Comparison of ENCODE assay signal across 8 mouse cellular contexts in genomic region chr6:108663241-108664194, GRCm38 (mm10). TPM values are rescaled to one million over a fixed set of nuclear protein-coding genes. Genes with fewer than 3 reads are reported as not detected.
DNase-seq lines count a peak whose midpoint lies in the region; ATAC-seq and TF ChIP-seq lines count a peak whose summit lies in the region.

No protein-coding gene starts in this region.

- peaks cover 15% of the 10 kb centered on the region for H3K4me1 ChIP-seq in kidney, postnatal 0 days (replicated peaks; ENCODE audit: insufficient read depth, low read length)
- H3K4me1 ChIP-seq in embryonic fibroblast, embryonic 13.5 days (ENCODE audit: control insufficient read depth, insufficient read depth, low read length) = peaks cover 24% of the 10 kb centered on the region
- peaks cover 5% of the 10 kb centered on the region for H3K4me1 ChIP-seq in liver, embryonic 16.5 days (ENCODE audit: control insufficient read depth, low read depth, low read length)

- WGBS in kidney, postnatal 0 days = 79% methylated on average over 8 of the region's 8 CpGs
- 47% methylated on average over 8 of the region's 8 CpGs for WGBS in liver, embryonic 16.5 days (ENCODE audit: insufficient replicate concordance)

- H3K9ac ChIP-seq in kidney, postnatal 0 days (ENCODE audit: low read depth, low read length) = 0 out of 2 replicates have a peak overlapping the region, but pooled peaks have one; percentile 3
- no peak overlapping the region for H3K9ac ChIP-seq in liver, embryonic 16.5 days (ENCODE audit: low read depth, low read length)

- H3K27me3 ChIP-seq in kidney, postnatal 0 days (ENCODE audit: insufficient read depth, low read length) = no peaks in the 10 kb centered on the region
- H3K27me3 ChIP-seq in liver, embryonic 16.5 days (ENCODE audit: control insufficient read depth, insufficient read depth, low read depth, low read length) = peaks cover 30% of the 10 kb centered on the region

- peak; percentile 18 for DNase-seq in cerebellum, adult 11-12 months
- DNase-seq in cerebellum, postnatal 10 days = no peak
- DNase-seq in kidney, postnatal 0 days (ENCODE audit: low spot score) = no peak
- DNase-seq in kidney, postnatal 14 days = no peak
- DNase-seq in right cerebral cortex, postnatal 14 days = no peak
- DNase-seq in kidney, postnatal 10 days = no peak

- peaks cover 15% of the 10 kb centered on the region; the same call in 1 of the 2 replicates for H3K36me3 ChIP-seq in kidney, postnatal 0 days (ENCODE audit: insufficient read depth, low read length)
- H3K36me3 ChIP-seq in liver, embryonic 16.5 days (ENCODE audit: control insufficient read depth, insufficient read depth) = no peaks in the 10 kb centered on the region

- no peak for TF ChIP-seq POLR2A in embryonic fibroblast, embryonic 13.5 days (IDR thresholded peaks at IDR 0.05; ENCODE audit: low read depth, low read length)

- H3K27ac ChIP-seq in kidney, postnatal 0 days = no peak overlapping the region
- no peak overlapping the region for H3K27ac ChIP-seq in embryonic fibroblast, embryonic 13.5 days (ENCODE audit: insufficient read depth, low read length)
- no peak overlapping the region for H3K27ac ChIP-seq in liver, embryonic 16.5 days (ENCODE audit: low read length)

- no peak for ATAC-seq in kidney, postnatal 0 days (replicated peaks; ENCODE audit: low FRiP score, low read depth)
- ATAC-seq in liver, embryonic 16.5 days (ENCODE audit: low read depth) = no peak

- TF ChIP-seq CTCF in kidney, postnatal 0 days (IDR thresholded peaks at IDR 0.05; ENCODE audit: low read depth) = no peak
- TF ChIP-seq CTCF in embryonic fibroblast, embryonic 13.5 days (IDR thresholded peaks at IDR 0.05; ENCODE audit: borderline replicate concordance, insufficient read depth, low read length) = no peak

- H3K4me3 ChIP-seq in kidney, postnatal 0 days (replicated peaks; ENCODE audit: low read depth, low read length) = peak overlapping the region; percentile 9; the same call in 1 of the 2 replicates
- peak overlapping the region; percentile 91 for H3K4me3 ChIP-seq in embryonic fibroblast, embryonic 13.5 days (ENCODE audit: insufficient read depth, low read length)
- H3K4me3 ChIP-seq in liver, embryonic 16.5 days (ENCODE audit: low read depth, low read length) = peak overlapping the region; percentile 65

- no peaks in the 10 kb centered on the region for H3K9me3 ChIP-seq in kidney, postnatal 0 days (replicated peaks; ENCODE audit: low read length)
- no peaks in the 10 kb centered on the region for H3K9me3 ChIP-seq in liver, embryonic 16.5 days (replicated peaks; ENCODE audit: control insufficient read depth, low read length)

- H3K4me2 ChIP-seq in kidney, postnatal 0 days (ENCODE audit: low read length) = peak overlapping the region; percentile 96
- H3K4me2 ChIP-seq in liver, embryonic 16.5 days (ENCODE audit: low read depth, low read length) = peak overlapping the region; percentile 38

RNA-seq across cellular contexts. Expression of gene Bhlhe40, which starts 3.1 kb away (rescaled TPM):
- 23.8 and 28.6 TPM in 2 replicates for polyA plus RNA-seq in kidney, postnatal 0 days (2015; fragmentation: Nextera tagmentation; extraction: Ambion mirVana)
- polyA plus RNA-seq in embryonic fibroblast, embryonic 13.5 days (2011; ENCODE audit: insufficient read length, low read depth, missing spikeins) = 57.1 and 61.3 TPM in 2 replicates
- polyA plus RNA-seq in liver, embryonic 16.5 days (2015; fragmentation: Nextera tagmentation; extraction: Ambion mirVana) = 17.9 and 21.3 TPM in 2 replicates

Comparison
In these comparisons a context has a peak if more than half of its experiments do, and no peak if none do; other contexts are left out.
1. H3K4me3 ChIP-seq: peak in every context shown above with its lines; median percentile 91 in embryonic fibroblast, embryonic 13.5 days; 65 in liver, embryonic 16.5 days; 9 in kidney, postnatal 0 days.